Mouse (Mus musculus) monocyte, adult 2 months (primary cell): Measurements from ENCODE around the gene 3110021N24Rik.

Experiments used
- DNase-seq, 2 experiments: peaks; one replicate each; pipeline ENCODE4 v3.0.0; 2022; ENCODE audit warnings: low spot score in 2 of 2, low read depth in 1 of 2

Gene 3110021N24Rik

DNA sequence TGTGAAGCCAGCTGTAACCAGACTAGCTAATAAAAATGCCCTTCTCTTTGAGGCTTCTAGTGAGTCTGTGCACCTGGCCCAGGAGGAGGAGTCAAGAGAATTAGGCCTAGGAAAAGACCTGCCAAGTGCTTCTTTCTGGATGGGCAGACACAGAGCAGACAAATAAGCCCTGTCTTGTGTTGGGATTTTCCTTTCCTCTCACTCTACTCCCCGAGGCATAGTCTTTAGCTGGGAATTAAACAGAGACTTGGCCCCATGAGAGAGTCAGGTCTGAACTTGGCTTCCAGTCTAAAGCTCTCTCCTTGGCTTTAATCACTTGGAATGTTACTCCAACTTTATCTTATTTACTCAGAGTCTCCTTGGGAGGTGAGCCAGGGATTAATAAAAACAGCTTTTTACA, 74.5 kb downstream of the 3110021N24Rik start:
- DNase-seq = no peak

- DNase-seq = no peak
Observed at GRCm38 (mm10) chr4:108796701-108797100, 77.3 kb downstream of the 3110021N24Rik start.

- no peak for DNase-seq
Observed at GRCm38 (mm10) chr4:108798083-108798830, 78.8 kb downstream of the 3110021N24Rik start.

- DNase-seq = no peak
Observed at GRCm38 (mm10) chr4:108803535-108803934, 84.1 kb downstream of the 3110021N24Rik start.

- DNase-seq = no peak
Observed at GRCm38 (mm10) chr4:108811142-108811541, 91.7 kb downstream of the 3110021N24Rik start.

GRCm38 (mm10) chr4:108811550-108811949, 92.1 kb downstream of the 3110021N24Rik start:
- DNase-seq = no peak

GRCm38 (mm10) chr4:108825677-108826076, 106.2 kb downstream of the 3110021N24Rik start:
- DNase-seq = no peak

DNA sequence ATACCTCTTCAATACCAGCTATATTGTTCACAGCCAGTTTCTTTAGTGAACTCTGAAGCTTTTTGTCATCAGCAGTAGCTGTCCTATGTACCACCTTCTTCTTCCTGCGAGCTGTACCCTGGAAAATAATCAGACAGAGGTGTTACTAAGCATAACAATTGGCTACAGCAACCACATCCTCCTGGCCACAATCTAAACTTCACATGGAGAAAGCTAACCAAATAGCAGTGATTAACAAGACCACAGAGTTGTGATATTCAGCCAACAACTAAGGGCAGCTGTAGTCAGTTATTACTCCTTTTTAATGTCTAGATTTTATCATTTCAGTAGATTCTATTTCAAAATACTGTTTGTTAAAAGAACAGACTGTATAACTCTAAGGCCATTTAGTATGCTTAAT, 106.6 kb downstream of the 3110021N24Rik start:
- DNase-seq = no peak

DNA sequence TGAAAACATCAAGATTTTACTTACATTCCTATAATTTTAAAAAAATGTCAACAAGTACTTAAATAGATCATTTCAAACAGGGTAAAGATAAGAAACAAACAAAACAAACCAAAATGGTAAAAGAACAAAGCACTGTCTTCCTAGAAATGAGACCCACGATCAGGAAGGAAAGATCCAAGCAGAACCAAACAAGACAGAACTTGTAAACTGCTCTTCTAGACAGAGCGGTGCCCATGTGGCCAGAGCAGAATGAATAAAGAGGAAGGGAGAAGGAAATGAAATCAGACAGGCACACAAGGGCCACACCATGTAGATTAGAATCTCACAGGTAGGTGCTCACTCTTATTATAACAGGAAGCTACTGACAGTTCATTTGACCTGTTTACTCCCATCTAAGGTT, 107.2 kb downstream of the 3110021N24Rik start:
- no peak for DNase-seq

DNA sequence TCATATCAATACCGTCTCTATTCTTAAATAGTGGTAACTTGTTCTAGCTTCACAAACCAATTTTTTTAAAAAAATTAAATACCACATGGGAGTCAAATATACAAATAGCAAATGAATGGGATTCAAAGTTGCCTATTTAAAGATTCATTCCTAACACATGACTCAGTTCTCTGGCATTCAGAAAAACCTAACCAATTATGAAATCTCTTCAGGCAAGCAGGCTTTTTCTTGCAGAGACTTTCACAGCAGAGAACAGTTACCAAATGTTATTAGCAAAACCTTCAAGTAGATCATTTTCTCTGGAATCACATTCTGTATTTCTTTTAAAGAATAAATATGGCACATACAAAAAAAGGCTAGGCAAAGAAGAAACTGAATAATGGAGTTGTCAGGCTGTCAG, 111.2 kb downstream of the 3110021N24Rik start:
- DNase-seq = no peak
